Mouse (Mus musculus) kidney, postnatal 4 days (tissue): ENCODE measurements around the gene Zfp580.
A peak's percentile ranks its signal among the peaks of the same experiment; 100 is the strongest.
"Not testable (repeated sequence)": the region's sequence is repeated elsewhere in the genome, so short reads cannot be mapped to it uniquely, and the experiment has no call there.

Experiments used
- DNase-seq, 2 experiments: peaks; one replicate each; pipeline ENCODE4 v3.0.0; 2021; ENCODE audit warnings: mixed read lengths in 2 of 2

Gene Zfp580

GRCm38 (mm10) chr7:5051193-5052192, at the start of gene Zfp580:
Gene Zfp580, plus strand, starts transcription at chr7:5051538.
- DNase-seq, result peak; percentile 86 to 91

- DNase-seq, result not testable (repeated sequence)
Observed at GRCm38 (mm10) chr7:5002876-5003275, 48.5 kb upstream of the Zfp580 start.

GRCm38 (mm10) chr7:5008229-5008628, 43.1 kb upstream of the Zfp580 start:
- no peak for DNase-seq

DNA sequence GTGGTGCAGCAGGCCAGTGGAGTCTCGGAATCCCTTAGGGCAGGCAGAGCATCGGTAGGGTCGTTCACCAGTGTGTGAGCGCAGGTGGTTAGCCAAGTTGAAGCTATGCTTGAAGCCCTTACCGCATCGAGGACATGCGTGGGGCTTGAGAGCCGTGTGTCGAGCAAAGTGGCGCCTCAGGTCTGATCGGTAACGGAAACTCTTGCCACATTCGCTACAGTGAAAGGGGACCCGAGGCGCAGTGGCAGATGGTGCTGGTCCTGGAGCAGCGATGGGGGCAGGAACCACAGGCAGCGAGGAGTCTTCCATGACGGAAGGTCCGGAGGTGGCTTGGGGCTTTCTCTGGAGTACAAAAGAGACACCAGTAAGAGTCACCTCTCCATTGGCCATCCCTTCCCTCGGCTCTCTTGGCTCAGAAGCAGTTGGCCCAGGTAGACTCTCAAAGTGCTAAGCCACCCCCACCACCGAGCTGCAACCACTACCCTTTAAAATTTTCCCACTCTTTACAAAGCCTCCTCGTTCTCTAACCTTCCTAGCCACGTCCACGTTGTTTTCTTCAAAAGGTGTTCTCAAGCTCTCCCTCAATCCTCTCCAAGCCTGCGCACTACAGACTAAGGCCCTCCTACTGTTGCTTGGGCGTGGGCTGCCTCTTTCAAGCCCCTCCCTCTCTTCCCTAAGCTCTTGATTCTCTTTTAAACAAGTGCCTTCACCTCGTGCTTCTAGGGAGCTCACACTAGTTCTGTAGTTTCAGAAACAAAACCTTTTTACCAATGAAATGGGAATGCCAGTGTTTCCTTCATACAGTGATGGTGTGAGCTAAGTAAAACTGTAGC, 38.4 kb upstream of the Zfp580 start:
- DNase-seq, result no peak

- DNase-seq, result peak; percentile 98
Observed at GRCm38 (mm10) chr7:5014251-5015117, 36.9 kb upstream of the Zfp580 start, which contains the start of the genes Zfp524 and Fiz1. Gene Zfp524, plus strand, starts transcription at chr7:5014415. Gene Fiz1, minus strand, starts transcription at chr7:5014697.

DNA sequence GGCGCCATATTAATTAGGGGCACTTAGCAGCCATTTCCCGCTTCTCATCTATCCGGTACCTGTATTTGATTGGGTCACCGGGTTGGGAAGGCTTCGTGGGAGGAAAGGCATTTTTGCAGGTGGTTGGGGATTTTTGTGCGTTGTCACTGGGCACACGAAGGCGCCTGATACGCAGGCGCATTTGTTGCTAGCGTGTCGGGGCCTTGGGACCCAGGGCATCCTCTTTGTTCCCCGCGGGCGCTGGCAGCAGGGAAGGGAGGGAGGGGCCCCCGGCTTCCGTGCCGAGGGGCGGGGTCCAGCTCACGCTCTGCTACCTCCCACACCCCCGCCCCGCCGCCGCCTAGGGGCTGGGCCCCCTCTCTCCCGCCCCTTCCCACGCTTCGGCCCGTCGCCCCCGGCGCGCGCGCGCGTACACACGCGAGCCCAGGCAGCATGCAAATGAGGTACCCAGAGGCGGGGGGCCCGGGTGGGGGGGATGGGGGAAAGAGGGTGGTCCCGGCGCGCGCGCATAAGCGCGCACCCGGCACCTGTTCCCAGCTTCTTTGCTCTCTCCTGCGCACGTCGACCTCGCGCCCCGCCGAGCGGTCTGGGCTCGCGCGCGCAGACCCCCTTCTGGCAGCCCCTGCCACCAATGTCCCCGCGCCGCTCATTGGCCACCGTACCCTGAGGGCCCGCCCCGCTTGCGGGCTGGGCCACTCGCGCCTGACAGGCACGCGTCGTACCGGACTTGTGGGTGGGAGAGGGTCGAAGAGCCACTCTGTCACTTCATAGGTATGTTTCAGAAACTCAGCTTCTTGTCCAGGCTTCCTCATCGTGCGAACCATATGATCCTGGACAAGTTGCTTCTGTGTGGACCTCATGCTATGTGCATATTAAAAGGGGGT, 36.0 kb upstream of the Zfp580 start, which contains the start of gene Gm44973:
Gene Gm44973, plus strand, starts transcription at position 379 of the 884 bp plus-strand sequence.
- DNase-seq, result peak; percentile 97 to 99

DNA sequence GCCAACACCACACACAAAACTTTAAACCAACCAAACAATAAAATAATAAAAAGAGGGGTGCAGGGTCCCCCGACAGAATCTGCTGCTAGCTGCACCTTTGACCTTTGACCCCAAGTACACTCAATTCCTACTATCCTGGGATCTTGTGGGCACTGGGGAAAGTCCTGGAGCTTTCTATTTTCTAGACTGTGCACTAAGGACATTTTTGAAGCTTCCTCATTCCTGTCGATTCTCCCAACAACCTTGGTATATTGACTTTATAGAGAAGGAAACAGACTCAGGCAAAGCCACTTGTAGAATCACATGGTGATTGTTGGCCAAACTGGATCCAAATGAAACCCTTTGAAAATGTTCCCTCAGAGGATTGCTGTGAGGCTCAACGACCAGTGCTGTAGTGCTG, 35.3 kb upstream of the Zfp580 start:
- no peak for DNase-seq

- no peak for DNase-seq
Observed at GRCm38 (mm10) chr7:5016920-5017319, 34.4 kb upstream of the Zfp580 start.

DNA sequence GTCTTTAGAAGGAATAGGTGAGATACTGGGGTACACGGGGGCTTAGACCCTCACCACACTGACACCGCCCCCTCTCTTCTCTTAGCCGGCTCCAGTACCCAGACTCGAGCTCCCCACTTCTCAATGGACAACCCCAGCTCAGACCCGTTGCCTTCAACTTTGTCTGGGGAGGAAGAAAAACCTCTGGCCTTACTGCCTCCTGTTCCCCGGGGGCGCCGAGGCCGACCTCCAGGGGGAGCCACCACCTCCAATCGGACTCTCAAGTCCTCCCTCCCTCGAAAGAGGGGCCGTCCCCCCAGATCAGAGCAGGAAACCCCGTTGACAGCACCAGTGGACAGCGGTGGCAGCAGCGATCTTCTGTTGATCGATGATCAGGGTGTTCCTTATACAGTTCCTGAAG, 34.0 kb upstream of the Zfp580 start:
- peak in 1 of 2 experiments; percentile 43 for DNase-seq

- DNase-seq, result no peak
Observed at GRCm38 (mm10) chr7:5017931-5018330, 33.4 kb upstream of the Zfp580 start.

GRCm38 (mm10) chr7:5019576-5019975, 31.8 kb upstream of the Zfp580 start:
- DNase-seq, result not testable (repeated sequence)

DNA sequence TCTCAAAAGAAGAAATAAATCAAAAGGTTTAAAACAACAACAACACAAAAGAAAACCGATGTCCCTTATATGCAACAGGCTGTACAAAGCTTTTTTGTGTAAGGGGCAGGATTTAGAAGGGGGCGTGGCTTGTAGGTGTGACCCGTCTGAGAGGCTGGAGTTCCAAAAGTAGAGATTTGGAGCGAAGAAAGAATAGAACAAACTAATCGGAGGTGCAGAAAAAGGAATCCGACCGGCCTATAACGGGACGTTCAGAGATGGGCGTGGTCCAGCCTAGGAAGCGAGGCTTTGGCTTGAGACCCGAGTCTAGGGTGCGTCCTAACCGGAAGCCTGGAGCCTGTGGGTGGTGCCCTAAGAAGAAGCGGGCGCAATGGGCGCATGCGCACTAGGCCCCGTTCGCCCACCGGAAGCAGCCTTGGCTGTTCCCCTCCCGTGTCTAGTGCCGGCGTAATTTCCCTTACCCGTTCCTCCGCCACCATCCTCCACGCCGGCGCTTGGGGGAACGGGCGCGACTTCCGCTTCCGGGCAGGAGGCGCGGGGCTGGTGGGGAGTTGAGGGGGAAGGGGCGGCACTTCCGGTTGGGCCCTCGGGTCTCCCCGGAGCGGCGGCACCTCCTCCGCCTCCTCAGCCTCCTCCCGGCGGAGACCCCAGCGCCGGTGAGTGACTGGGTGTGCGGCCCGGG, 31.2 kb upstream of the Zfp580 start, which contains the start of the genes Zfp865 and Ccdc106:
Gene Zfp865, plus strand, starts transcription at position 377 of the 682 bp plus-strand sequence.
Gene Ccdc106, plus strand, starts transcription at position 554 of the 682 bp plus-strand sequence.
- peak; percentile 99 to 100 for DNase-seq

DNA sequence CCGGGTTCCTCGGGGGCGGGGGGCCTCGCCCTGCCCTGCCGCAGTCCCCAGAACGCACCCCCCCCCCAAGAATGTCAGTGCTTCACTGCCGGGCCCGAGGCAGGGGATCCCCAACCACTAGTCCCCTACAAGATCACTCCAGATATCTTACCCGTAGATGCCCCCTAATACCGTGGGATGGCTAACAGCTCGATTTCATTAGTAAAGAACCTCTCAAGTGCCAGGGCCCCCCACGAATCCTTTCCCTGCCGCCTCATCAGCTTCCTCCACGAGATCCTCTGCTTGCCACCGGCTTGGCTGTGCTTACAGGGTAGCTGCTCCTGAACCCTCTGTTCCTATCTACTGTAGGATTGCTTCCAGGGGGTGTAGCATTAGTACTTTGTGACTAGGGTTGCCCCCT, 30.7 kb upstream of the Zfp580 start:
- DNase-seq, result no peak

- DNase-seq, result no peak
Observed at GRCm38 (mm10) chr7:5021197-5021596, 30.1 kb upstream of the Zfp580 start.

DNA sequence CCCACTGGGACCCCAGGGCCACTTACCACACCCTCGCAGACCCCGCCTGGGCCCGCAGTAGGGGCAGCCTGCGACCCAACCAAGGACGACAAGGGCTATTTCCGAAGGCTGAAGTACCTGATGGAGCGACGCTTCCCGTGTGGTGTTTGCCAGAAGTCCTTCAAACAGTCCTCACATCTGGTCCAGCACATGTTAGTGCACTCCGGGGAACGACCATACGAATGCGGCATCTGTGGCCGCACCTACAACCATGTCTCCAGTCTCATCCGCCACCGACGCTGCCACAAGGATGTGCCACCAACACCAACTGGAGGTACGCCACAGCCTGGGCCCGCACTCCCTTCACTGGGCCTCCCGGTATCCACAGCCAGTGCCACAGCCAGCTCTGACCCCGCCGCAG, 21.8 kb upstream of the Zfp580 start:
- no peak for DNase-seq

DNA sequence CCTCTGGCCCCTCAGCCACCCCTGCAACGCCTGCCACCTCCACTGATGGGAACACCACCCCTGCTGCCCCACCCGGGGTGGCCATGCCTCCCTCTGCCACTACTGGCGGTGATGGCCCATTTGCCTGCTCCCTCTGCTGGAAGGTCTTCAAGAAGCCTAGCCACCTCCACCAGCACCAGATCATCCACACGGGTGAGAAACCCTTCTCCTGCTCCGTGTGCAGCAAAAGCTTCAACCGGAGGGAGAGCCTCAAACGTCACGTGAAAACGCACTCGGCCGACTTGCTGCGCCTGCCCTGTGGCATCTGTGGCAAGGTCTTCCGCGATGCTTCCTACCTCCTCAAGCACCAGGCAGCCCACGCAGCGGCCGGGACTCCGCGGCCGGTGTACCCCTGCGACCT, 21.4 kb upstream of the Zfp580 start:
- DNase-seq, result no peak

- DNase-seq, result no peak
Observed at GRCm38 (mm10) chr7:5030554-5031275, 20.6 kb upstream of the Zfp580 start.

DNA sequence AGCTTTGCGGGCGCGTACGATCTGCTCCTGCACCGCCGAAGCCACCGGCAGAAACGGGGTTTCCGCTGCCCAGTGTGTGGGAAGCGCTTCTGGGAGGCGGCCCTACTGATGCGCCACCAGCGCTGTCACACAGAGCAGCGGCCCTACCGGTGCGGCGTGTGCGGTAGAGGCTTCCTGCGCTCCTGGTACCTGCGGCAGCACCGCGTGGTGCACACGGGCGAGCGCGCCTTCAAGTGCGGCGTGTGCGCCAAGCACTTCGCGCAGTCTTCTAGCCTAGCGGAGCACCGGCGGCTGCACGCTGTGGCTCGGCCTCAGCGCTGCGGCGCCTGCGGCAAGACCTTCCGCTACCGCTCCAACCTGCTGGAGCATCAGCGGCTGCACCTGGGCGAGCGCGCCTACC, 19.8 kb upstream of the Zfp580 start:
- no peak for DNase-seq

- no peak for DNase-seq
Observed at GRCm38 (mm10) chr7:5033818-5034217, 17.5 kb upstream of the Zfp580 start, which contains the start of gene 4632433K11Rik. Gene 4632433K11Rik, plus strand, starts transcription at chr7:5034118.

GRCm38 (mm10) chr7:5035628-5036027, 15.7 kb upstream of the Zfp580 start:
- no peak for DNase-seq
